Mouse (Mus musculus): ENCODE measurements at regions not wholly inside any gene's neighbourhood (a gene's known extent, or its start where the extent isn't known, plus 50 kb on each side); places are given as distances from the start of the nearest gene placed in this dataset.
A peak's percentile ranks its signal among the peaks of the same experiment; 100 is the strongest.

GRCm38 (mm10) chr8:31427706-31428105 lies 2000.8 kb upstream of the 5930422O12Rik start:
- H3K27ac ChIP-seq: no peak overlapping the region
- H3K4me3 ChIP-seq: no peak overlapping the region
- intact Hi-C loops (cut with DNase I): no loop called here
- TF ChIP-seq CTCF (IDR thresholded peaks at IDR 0.05): no peak
- no peak for DNase-seq

GRCm38 (mm10) chr8:31436445-31437191 lies 1991.9 kb upstream of the 5930422O12Rik start:
- Histone ChIP-seq H3K27ac (no peak overlapping the region), H3K4me3 (no peak overlapping the region)
- DNase-seq: peak; percentile 38
- TF ChIP-seq CTCF (IDR thresholded peaks at IDR 0.05): no peak
- intact Hi-C loops (cut with DNase I): no loop called here

- Histone ChIP-seq H3K27ac (no peak overlapping the region), H3K4me3 (no peak overlapping the region)
- TF ChIP-seq CTCF (IDR thresholded peaks at IDR 0.05): no peak
- no peak for DNase-seq
- intact Hi-C loops (cut with DNase I): no loop called here
These were observed 1983.7 kb upstream of the 5930422O12Rik start for GRCm38 (mm10) chr8:31444834-31445233.

- H3K27ac ChIP-seq: no peak overlapping the region
- H3K4me3 ChIP-seq: no peak overlapping the region
- no peak for DNase-seq
- TF ChIP-seq CTCF (IDR thresholded peaks at IDR 0.05): no peak
- intact Hi-C loops (cut with DNase I): no loop called here
These were observed 1980.5 kb upstream of the 5930422O12Rik start for GRCm38 (mm10) chr8:31447984-31448383.

GRCm38 (mm10) chr8:31454736-31455391 lies 1973.6 kb upstream of the 5930422O12Rik start:
- TF ChIP-seq CTCF (IDR thresholded peaks at IDR 0.05): no peak
- Histone ChIP-seq H3K27ac (no peak overlapping the region), H3K4me3 (no peak overlapping the region)
- intact Hi-C loops (cut with DNase I): no loop called here
- DNase-seq: no peak

GRCm38 (mm10) chr8:31460349-31460748 lies 1968.2 kb upstream of the 5930422O12Rik start:
- TF ChIP-seq CTCF (IDR thresholded peaks at IDR 0.05): no peak
- intact Hi-C loops (cut with DNase I): no loop called here
- no peak overlapping the region for H3K4me3 ChIP-seq
- no peak overlapping the region for H3K27ac ChIP-seq
- no peak for DNase-seq

All from gastrocnemius, adult 2 months (tissue).